Mouse (Mus musculus): ENCODE measurements around the gene Arl6ip5. TPM values are rescaled to one million over a fixed set of nuclear protein-coding genes. Genes with fewer than 3 reads are reported as not detected.
"Not testable (repeated sequence)": the region's sequence is repeated elsewhere in the genome, so short reads cannot be mapped to it uniquely, and the experiment has no call there.

The Arl6ip5 gene
- polyA plus RNA-seq, 1 experiment from 2014 or later, result 66.1 TPM

GRCm38 (mm10) chr6:97259926-97260325 lies 49.4 kb downstream of the Arl6ip5 start:
- not testable (repeated sequence) for H3K9me3 ChIP-seq; H3K36me3 ChIP-seq; H3K4me1 ChIP-seq; H3K27me3 ChIP-seq; H3K4me3 ChIP-seq; H3K4me2 ChIP-seq (replicated peaks); H3K9ac ChIP-seq (replicated peaks); H3K27ac ChIP-seq (replicated peaks); ATAC-seq (ENCODE audit: low FRiP score, low read depth)
- 89% methylated on average over 2 of the region's 2 CpGs for WGBS

- H3K27ac ChIP-seq (replicated peaks), result no peak overlapping the region
- H3K4me3 ChIP-seq, result no peak overlapping the region
- no peaks in the 10 kb centered on the region for H3K36me3 ChIP-seq
- H3K4me1 ChIP-seq, result no peaks in the 10 kb centered on the region
- no peaks in the 10 kb centered on the region for H3K27me3 ChIP-seq
- H3K9me3 ChIP-seq, result no peaks in the 10 kb centered on the region
- no peak overlapping the region for H3K4me2 ChIP-seq (replicated peaks)
- no peak overlapping the region for H3K9ac ChIP-seq (replicated peaks)
- 72% methylated on average over 4 of the region's 4 CpGs for WGBS
- ATAC-seq (ENCODE audit: low FRiP score, low read depth), result no peak
These were observed 51.7 kb downstream of the Arl6ip5 start for GRCm38 (mm10) chr6:97262229-97262628.

- ATAC-seq (ENCODE audit: low FRiP score, low read depth); H3K4me3 ChIP-seq: not testable (repeated sequence)
These were observed 53.3 kb downstream of the Arl6ip5 start for GRCm38 (mm10) chr6:97263750-97264149.

GRCm38 (mm10) chr6:97265240-97265639 lies 54.8 kb downstream of the Arl6ip5 start:
- WGBS, result 87% methylated on average over 8 of the region's 8 CpGs
- no peak overlapping the region for H3K4me2 ChIP-seq (replicated peaks)
- no peak for ATAC-seq (ENCODE audit: low FRiP score, low read depth)
- no peak overlapping the region for H3K27ac ChIP-seq (replicated peaks)
- no peaks in the 10 kb centered on the region for H3K9me3 ChIP-seq
- H3K4me1 ChIP-seq, result peaks cover 3% of the 10 kb centered on the region; the same call in 1 of the 2 replicates
- no peaks in the 10 kb centered on the region for H3K27me3 ChIP-seq
- no peak overlapping the region for H3K4me3 ChIP-seq
- H3K9ac ChIP-seq (replicated peaks), result no peak overlapping the region
- no peaks in the 10 kb centered on the region for H3K36me3 ChIP-seq

More at GRCm38 (mm10) chr6:97263750-97264149, 53.3 kb downstream of the Arl6ip5 start:
- not testable (repeated sequence) for H3K4me2 ChIP-seq (replicated peaks); H3K9ac ChIP-seq (replicated peaks); H3K9me3 ChIP-seq; H3K27me3 ChIP-seq; H3K36me3 ChIP-seq; H3K27ac ChIP-seq (replicated peaks); H3K4me1 ChIP-seq

- Histone ChIP-seq H3K27me3 (no peaks in the 10 kb centered on the region), H3K4me3 (no peak overlapping the region), H3K36me3 (no peaks in the 10 kb centered on the region), H3K9me3 (no peaks in the 10 kb centered on the region), H3K4me2 (replicated peaks) (no peak overlapping the region), H3K9ac (replicated peaks) (no peak overlapping the region), H3K4me1 (peaks cover 3% of the 10 kb centered on the region; the same call in 1 of the 2 replicates), H3K27ac (replicated peaks) (no peak overlapping the region)
- no peak for ATAC-seq (ENCODE audit: low FRiP score, low read depth)
- WGBS, result 85% methylated on average over 3 of the region's 3 CpGs
These were observed 55.2 kb downstream of the Arl6ip5 start for GRCm38 (mm10) chr6:97265705-97266104.

GRCm38 (mm10) chr6:97266661-97267060 lies 56.2 kb downstream of the Arl6ip5 start:
- H3K36me3 ChIP-seq, result no peaks in the 10 kb centered on the region
- no peak overlapping the region for H3K27ac ChIP-seq (replicated peaks)
- no peak for ATAC-seq (ENCODE audit: low FRiP score, low read depth)
- H3K4me3 ChIP-seq, result no peak overlapping the region
- no peak overlapping the region for H3K4me2 ChIP-seq (replicated peaks)
- WGBS, result 78% methylated on average over 4 of the region's 4 CpGs
- H3K27me3 ChIP-seq, result no peaks in the 10 kb centered on the region
- H3K9ac ChIP-seq (replicated peaks), result no peak overlapping the region
- peaks cover 3% of the 10 kb centered on the region; the same call in 1 of the 2 replicates for H3K4me1 ChIP-seq
- H3K9me3 ChIP-seq, result no peaks in the 10 kb centered on the region

GRCm38 (mm10) chr6:97267132-97267531 lies 56.6 kb downstream of the Arl6ip5 start:
- H3K4me3 ChIP-seq, result no peak overlapping the region
- H3K9me3 ChIP-seq, result no peaks in the 10 kb centered on the region
- peaks cover 3% of the 10 kb centered on the region; the same call in 1 of the 2 replicates for H3K4me1 ChIP-seq
- H3K4me2 ChIP-seq (replicated peaks), result no peak overlapping the region
- no peak overlapping the region for H3K9ac ChIP-seq (replicated peaks)
- 89% methylated on average over 2 of the region's 2 CpGs for WGBS
- no peak overlapping the region for H3K27ac ChIP-seq (replicated peaks)
- H3K27me3 ChIP-seq, result no peaks in the 10 kb centered on the region
- no peak for ATAC-seq (ENCODE audit: low FRiP score, low read depth)
- no peaks in the 10 kb centered on the region for H3K36me3 ChIP-seq

GRCm38 (mm10) chr6:97269596-97269995 lies 59.1 kb downstream of the Arl6ip5 start:
- no peaks in the 10 kb centered on the region for H3K36me3 ChIP-seq
- H3K27me3 ChIP-seq, result no peaks in the 10 kb centered on the region
- H3K4me1 ChIP-seq, result peaks cover 3% of the 10 kb centered on the region; the same call in 1 of the 2 replicates
- H3K9ac ChIP-seq (replicated peaks), result no peak overlapping the region
- WGBS, result 82% methylated on average over 11 of the region's 11 CpGs
- no peak for ATAC-seq (ENCODE audit: low FRiP score, low read depth)
- H3K4me2 ChIP-seq (replicated peaks), result no peak overlapping the region
- no peak overlapping the region for H3K27ac ChIP-seq (replicated peaks)
- H3K9me3 ChIP-seq, result no peaks in the 10 kb centered on the region
- no peak overlapping the region for H3K4me3 ChIP-seq

GRCm38 (mm10) chr6:97272349-97272748 lies 61.9 kb downstream of the Arl6ip5 start:
- Histone ChIP-seq H3K27me3 (peaks cover 10% of the 10 kb centered on the region), H3K9me3 (no peaks in the 10 kb centered on the region), H3K9ac (replicated peaks) (no peak overlapping the region), H3K4me3 (no peak overlapping the region), H3K36me3 (no peaks in the 10 kb centered on the region), H3K4me2 (replicated peaks) (no peak overlapping the region), H3K27ac (replicated peaks) (no peak overlapping the region), H3K4me1 (peaks cover 11% of the 10 kb centered on the region; the same call in 1 of the 2 replicates)
- no peak for ATAC-seq (ENCODE audit: low FRiP score, low read depth)
- 56% methylated on average over 2 of the region's 2 CpGs for WGBS

GRCm38 (mm10) chr6:97273058-97273710 lies 62.7 kb downstream of the Arl6ip5 start:
- WGBS, result 82% methylated on average over 16 of the region's 16 CpGs
- H3K27me3 ChIP-seq, result peaks cover 10% of the 10 kb centered on the region
- no peak overlapping the region for H3K9ac ChIP-seq (replicated peaks)
- no peak for ATAC-seq (ENCODE audit: low FRiP score, low read depth)
- H3K4me1 ChIP-seq, result peaks cover 13% of the 10 kb centered on the region
- no peak overlapping the region for H3K27ac ChIP-seq (replicated peaks)
- no peak overlapping the region for H3K4me3 ChIP-seq
- H3K36me3 ChIP-seq, result no peaks in the 10 kb centered on the region
- no peaks in the 10 kb centered on the region for H3K9me3 ChIP-seq
- no peak overlapping the region for H3K4me2 ChIP-seq (replicated peaks)

- Histone ChIP-seq H3K4me1 (peaks cover 17% of the 10 kb centered on the region), H3K4me2 (replicated peaks) (no peak overlapping the region), H3K27me3 (peaks cover 10% of the 10 kb centered on the region), H3K9me3 (no peaks in the 10 kb centered on the region), H3K9ac (replicated peaks) (no peak overlapping the region), H3K27ac (replicated peaks) (no peak overlapping the region), H3K4me3 (no peak overlapping the region), H3K36me3 (no peaks in the 10 kb centered on the region)
- no peak for ATAC-seq (ENCODE audit: low FRiP score, low read depth)
- 87% methylated on average over 3 of the region's 3 CpGs for WGBS
These were observed 63.3 kb downstream of the Arl6ip5 start for GRCm38 (mm10) chr6:97273777-97274176.

- Histone ChIP-seq H3K4me3 (no peak overlapping the region), H3K9ac (replicated peaks) (no peak overlapping the region), H3K4me1 (peaks cover 14% of the 10 kb centered on the region), H3K27ac (replicated peaks) (no peak overlapping the region), H3K36me3 (no peaks in the 10 kb centered on the region), H3K4me2 (replicated peaks) (no peak overlapping the region), H3K27me3 (peaks cover 30% of the 10 kb centered on the region), H3K9me3 (no peaks in the 10 kb centered on the region)
- ATAC-seq (ENCODE audit: low FRiP score, low read depth), result no peak
- 62% methylated on average over 4 of the region's 4 CpGs for WGBS
These were observed 65.3 kb downstream of the Arl6ip5 start for GRCm38 (mm10) chr6:97275760-97276159.

- 21% methylated on average over 4 of the region's 4 CpGs for WGBS
- no peak overlapping the region for H3K4me3 ChIP-seq
- H3K27ac ChIP-seq (replicated peaks), result no peak overlapping the region
- H3K4me1 ChIP-seq, result peaks cover 14% of the 10 kb centered on the region
- no peak for ATAC-seq (ENCODE audit: low FRiP score, low read depth)
- no peaks in the 10 kb centered on the region for H3K36me3 ChIP-seq
- H3K9ac ChIP-seq (replicated peaks), result no peak overlapping the region
- no peaks in the 10 kb centered on the region for H3K9me3 ChIP-seq
- 0 out of 2 replicates have a peak overlapping the region, but pooled peaks have one; percentile 11 for H3K4me2 ChIP-seq (replicated peaks)
- peaks cover 31% of the 10 kb centered on the region for H3K27me3 ChIP-seq
These were observed 65.9 kb downstream of the Arl6ip5 start for GRCm38 (mm10) chr6:97276366-97276765.
